Mouse (Mus musculus) frontal cortex, postnatal 36 days (tissue): ENCODE measurements at regions not wholly inside any gene's neighbourhood (a gene's known extent, or its start where the extent isn't known, plus 50 kb on each side); places are given as distances from the start of the nearest gene placed in this dataset.

Source experiments
- DNase-seq, 2 experiments: peaks; one replicate each; pipeline ENCODE4 v3.0.0; 2022; ENCODE audit warnings: low spot score in 2 of 2

- DNase-seq = no peak
Observed at GRCm38 (mm10) chr1:183717060-183717459, 296.0 kb upstream of the Dusp10 start.

GRCm38 (mm10) chr1:183749126-183749525 lies 264.0 kb upstream of the Dusp10 start:
- DNase-seq = no peak

- DNase-seq = no peak
Observed at GRCm38 (mm10) chr1:183754500-183754899, 258.6 kb upstream of the Dusp10 start.

- DNase-seq = no peak
Observed at GRCm38 (mm10) chr1:183756716-183757115, 256.4 kb upstream of the Dusp10 start.

- no peak for DNase-seq
Observed at GRCm38 (mm10) chr1:183763864-183764726, 249.0 kb upstream of the Dusp10 start.

- no peak for DNase-seq
Observed at GRCm38 (mm10) chr1:183772844-183773243, 240.3 kb upstream of the Dusp10 start.

GRCm38 (mm10) chr1:183780180-183780579 lies 232.9 kb upstream of the Dusp10 start:
- no peak for DNase-seq

GRCm38 (mm10) chr1:183780779-183781178 lies 232.3 kb upstream of the Dusp10 start:
- no peak for DNase-seq

GRCm38 (mm10) chr1:183783440-183784130 lies 229.5 kb upstream of the Dusp10 start:
- DNase-seq = no peak

GRCm38 (mm10) chr1:183792230-183792813 lies 220.8 kb upstream of the Dusp10 start:
- DNase-seq = no peak

- DNase-seq = no peak
Observed at GRCm38 (mm10) chr1:183793324-183793723, 219.8 kb upstream of the Dusp10 start.

- DNase-seq = peak in 1 of 2 experiments; percentile 26
Observed at GRCm38 (mm10) chr1:183793913-183794445, 219.1 kb upstream of the Dusp10 start.

- DNase-seq = no peak
Observed at GRCm38 (mm10) chr1:183802351-183802750, 210.8 kb upstream of the Dusp10 start.

- no peak for DNase-seq
Observed at GRCm38 (mm10) chr1:183803357-183803756, 209.7 kb upstream of the Dusp10 start.

- no peak for DNase-seq
Observed at GRCm38 (mm10) chr1:183803826-183804225, 209.3 kb upstream of the Dusp10 start.

- DNase-seq = no peak
Observed at GRCm38 (mm10) chr1:183804295-183804694, 208.8 kb upstream of the Dusp10 start.

GRCm38 (mm10) chr1:183806864-183807730 lies 206.0 kb upstream of the Dusp10 start:
- no peak for DNase-seq

- DNase-seq = no peak
Observed at GRCm38 (mm10) chr1:183808168-183808567, 204.9 kb upstream of the Dusp10 start.

- DNase-seq = peak; percentile 24 to 42
Observed at GRCm38 (mm10) chr1:183820555-183820954, 192.5 kb upstream of the Dusp10 start.

- no peak for DNase-seq
Observed at GRCm38 (mm10) chr1:183826300-183826699, 186.8 kb upstream of the Dusp10 start.

GRCm38 (mm10) chr1:183845135-183845534 lies 168.0 kb upstream of the Dusp10 start:
- no peak for DNase-seq
